Mouse (Mus musculus): ENCODE results near the gene Hoxd13. TPM values are rescaled to one million over a fixed set of nuclear protein-coding genes. Genes with fewer than 3 reads are reported as not detected.

Gene Hoxd13
- polyA plus RNA-seq, 1 experiment from 2014 or later = not detected

DNA sequence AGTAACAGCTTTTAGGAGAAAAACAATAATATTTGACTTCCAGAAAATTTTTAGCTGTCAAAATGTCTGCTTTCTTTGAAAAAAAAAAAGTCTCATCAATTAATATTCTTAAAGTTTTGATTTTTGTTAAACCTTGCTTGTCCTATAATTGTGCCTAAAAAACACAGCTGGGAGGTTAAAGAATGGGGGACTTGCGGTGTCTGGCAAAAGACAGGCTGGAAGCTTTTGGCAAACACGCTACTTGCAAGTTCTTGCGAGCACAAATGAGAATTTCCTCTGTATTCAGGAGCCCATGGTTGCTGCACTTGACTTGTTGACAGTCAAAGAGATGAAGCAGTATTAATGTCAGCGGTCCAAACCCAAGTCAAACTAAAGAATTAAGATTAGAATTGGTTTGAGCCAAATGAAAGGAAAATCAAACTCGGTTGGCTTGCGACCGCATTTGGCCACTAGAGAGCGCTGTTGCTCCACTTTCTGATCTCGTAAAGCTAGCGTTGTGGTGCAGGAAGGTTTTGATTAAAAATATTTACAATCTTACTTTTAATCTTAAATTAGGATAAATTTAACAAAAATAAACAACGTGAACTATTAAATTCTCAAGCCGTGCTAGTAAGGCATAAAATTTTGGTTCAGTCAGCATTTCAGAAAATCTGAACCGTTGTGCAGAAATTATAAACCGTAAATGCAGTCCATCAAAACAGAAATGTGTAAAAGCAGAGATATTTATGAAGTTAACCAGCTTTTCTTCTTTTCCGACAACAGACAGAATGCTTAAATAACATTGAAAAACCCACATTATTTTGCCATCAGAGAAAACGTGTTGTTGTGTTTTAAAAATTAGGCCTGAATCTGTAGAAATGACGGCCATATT, 34.1 kb downstream of the Hoxd13 start:
- ATAC-seq (replicated peaks) = no peak
- Histone ChIP-seq H3K4me2 (replicated peaks) (no peak overlapping the region), H3K27ac (replicated peaks) (no peak overlapping the region), H3K9me3 (no peaks in the 10 kb centered on the region), H3K4me3 (no peak overlapping the region), H3K36me3 (no peaks in the 10 kb centered on the region), H3K27me3 (peaks cover 92% of the 10 kb centered on the region), H3K9ac (replicated peaks) (no peak overlapping the region), H3K4me1 (peaks cover 26% of the 10 kb centered on the region)
- 10% methylated on average over 17 of the region's 17 CpGs for WGBS

DNA sequence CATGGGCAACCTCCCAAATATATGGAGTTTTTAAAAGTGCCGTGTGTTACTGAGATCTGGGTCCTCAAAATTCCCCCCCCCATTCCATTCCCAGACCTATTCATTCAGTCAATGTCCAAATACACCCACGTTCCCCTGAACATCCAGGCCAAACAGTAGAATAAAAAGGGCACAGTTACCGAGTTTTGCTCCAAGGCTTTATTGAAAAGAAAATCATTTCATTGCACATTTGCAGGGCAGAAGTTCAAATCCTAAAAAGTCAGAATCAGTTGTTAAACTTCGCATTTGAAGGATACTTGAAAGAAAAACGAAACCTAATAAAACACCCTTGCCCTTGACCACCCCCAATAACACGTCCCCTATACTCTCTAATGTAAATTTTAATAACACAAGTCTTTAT, 34.7 kb downstream of the Hoxd13 start:
- peaks cover 92% of the 10 kb centered on the region for H3K27me3 ChIP-seq
- peaks cover 21% of the 10 kb centered on the region for H3K4me1 ChIP-seq
- no peak overlapping the region for H3K4me2 ChIP-seq (replicated peaks)
- H3K9ac ChIP-seq (replicated peaks) = no peak overlapping the region
- 12% methylated on average over 6 of the region's 6 CpGs for WGBS
- H3K36me3 ChIP-seq = no peaks in the 10 kb centered on the region
- no peak for ATAC-seq (replicated peaks)
- no peaks in the 10 kb centered on the region for H3K9me3 ChIP-seq
- H3K4me3 ChIP-seq = no peak overlapping the region
- H3K27ac ChIP-seq (replicated peaks) = no peak overlapping the region

DNA sequence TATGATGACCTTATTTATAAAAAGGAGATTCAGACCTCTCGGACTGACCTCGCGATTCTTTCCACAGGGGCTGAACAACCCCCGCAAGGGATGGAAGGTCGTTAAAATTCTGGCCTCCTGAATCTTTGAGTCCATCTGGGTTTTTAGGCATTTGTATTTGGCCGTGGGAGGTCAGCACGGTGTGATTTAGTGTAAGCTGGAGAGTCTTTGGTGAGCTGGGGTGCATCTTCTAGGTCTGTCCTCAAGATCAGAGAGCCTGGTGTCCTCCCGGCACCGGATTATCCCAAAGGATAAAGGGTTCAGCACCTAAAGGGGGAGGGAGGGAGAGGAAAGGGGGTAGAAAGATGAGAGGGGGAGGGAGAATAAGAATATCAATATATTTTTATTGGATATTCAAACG, 35.2 kb downstream of the Hoxd13 start:
- no peak for ATAC-seq (replicated peaks)
- Histone ChIP-seq H3K27me3 (peaks cover 93% of the 10 kb centered on the region), H3K36me3 (no peaks in the 10 kb centered on the region), H3K4me1 (peaks cover 16% of the 10 kb centered on the region), H3K27ac (replicated peaks) (no peak overlapping the region), H3K4me2 (replicated peaks) (no peak overlapping the region), H3K9me3 (no peaks in the 10 kb centered on the region), H3K9ac (replicated peaks) (no peak overlapping the region), H3K4me3 (no peak overlapping the region)
- WGBS = 3% methylated on average over 10 of the region's 10 CpGs

DNA sequence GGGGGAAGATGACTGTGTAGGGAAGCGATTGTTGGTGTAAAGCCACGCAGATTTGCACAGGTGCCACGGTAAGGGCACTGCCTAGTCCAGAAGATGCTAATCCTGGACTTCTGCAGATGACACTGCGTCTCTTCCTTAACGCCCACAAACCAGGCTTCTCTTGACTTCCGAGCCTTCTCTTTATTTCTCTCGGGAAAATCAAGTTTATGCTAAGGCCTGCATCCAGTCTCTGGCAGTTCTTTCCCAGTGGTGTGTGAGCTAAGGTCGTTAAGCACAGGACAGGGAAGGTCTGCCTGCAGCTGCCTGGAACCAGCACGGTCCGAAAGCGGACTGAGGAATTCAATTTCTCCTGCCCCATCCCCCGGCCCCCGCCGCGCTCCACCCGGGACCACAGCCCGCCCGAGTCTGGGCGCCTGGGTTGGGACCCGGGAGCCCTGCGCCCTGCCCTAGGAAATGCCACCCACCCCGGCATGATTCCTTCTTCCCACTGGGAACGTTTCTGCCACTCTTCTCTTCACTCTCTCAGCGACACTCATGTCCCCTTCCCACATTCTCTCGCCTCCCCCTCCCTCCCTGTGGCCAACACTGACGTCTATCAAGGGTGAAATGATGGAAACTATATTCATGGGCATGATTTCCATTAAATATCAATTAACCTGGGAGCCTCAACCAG, 35.7 kb downstream of the Hoxd13 start:
- no peaks in the 10 kb centered on the region for H3K9me3 ChIP-seq
- H3K27ac ChIP-seq (replicated peaks) = no peak overlapping the region
- H3K4me2 ChIP-seq (replicated peaks) = no peak overlapping the region
- no peaks in the 10 kb centered on the region for H3K36me3 ChIP-seq
- no peak overlapping the region for H3K9ac ChIP-seq (replicated peaks)
- 0 out of 2 replicates have a peak, but pooled peaks have one; percentile 16 for ATAC-seq (replicated peaks)
- H3K4me1 ChIP-seq = peaks cover 14% of the 10 kb centered on the region
- 2% methylated on average over 26 of the region's 26 CpGs for WGBS
- H3K4me3 ChIP-seq = no peak overlapping the region
- H3K27me3 ChIP-seq = peaks cover 94% of the 10 kb centered on the region

DNA sequence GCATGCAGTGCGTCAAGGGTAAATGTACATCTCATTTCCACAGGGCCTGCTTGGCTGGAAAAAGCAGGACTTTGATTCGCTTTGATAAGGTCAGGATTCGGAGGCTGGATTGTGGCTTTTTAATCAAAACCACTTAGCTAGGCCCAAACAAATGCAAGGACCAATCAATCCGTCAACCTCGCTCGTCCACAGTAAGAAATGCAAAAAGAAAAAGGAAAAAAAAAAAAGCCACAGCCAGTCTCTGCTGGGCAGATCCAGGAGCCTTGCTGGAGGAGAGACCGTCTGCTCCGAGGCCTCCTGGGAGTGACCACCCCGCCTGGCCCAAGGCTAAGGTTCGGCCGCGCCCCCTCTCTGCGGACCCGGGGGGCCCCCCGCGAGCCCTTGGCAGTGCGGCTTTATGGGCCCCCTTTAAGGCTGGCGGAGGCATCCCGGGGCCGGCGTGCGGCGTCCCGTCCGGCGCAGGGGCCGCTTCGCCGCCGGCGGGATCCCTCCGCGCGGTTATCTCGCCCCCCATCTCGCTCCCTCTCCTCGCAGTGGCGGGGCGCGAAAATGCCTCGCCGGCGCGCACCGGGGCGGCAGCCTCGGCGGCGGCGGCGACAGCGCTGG, 36.4 kb downstream of the Hoxd13 start, which contains the start of gene Hoxd8:
Hoxd8 (plus strand) TSS at position 223 of the 606 bp plus-strand sequence.
- Histone ChIP-seq H3K27ac (replicated peaks) (no peak within 1 kb of the TSS), H3K4me2 (replicated peaks) (peak within 1 kb of the TSS; percentile 45), H3K36me3 (no peaks in the 10 kb centered on the region), H3K4me1 (peaks cover 14% of the 10 kb centered on the region), H3K9ac (replicated peaks) (no peak within 1 kb of the TSS), H3K9me3 (no peaks in the 10 kb centered on the region), H3K4me3 (peak within 1 kb of the TSS; percentile 32), H3K27me3 (peaks cover 94% of the 10 kb centered on the region)
- under 1% methylated on average over 41 of the region's 52 CpGs for WGBS
- no peak for ATAC-seq (replicated peaks)

GRCm38 (mm10) chr2:74704999-74705466, 36.9 kb downstream of the Hoxd13 start:
- WGBS = under 1% methylated on average over 59 of the region's 66 CpGs
- Histone ChIP-seq H3K27me3 (peaks cover 94% of the 10 kb centered on the region), H3K9ac (replicated peaks) (no peak overlapping the region), H3K27ac (replicated peaks) (no peak overlapping the region), H3K4me2 (replicated peaks) (peak overlapping the region; percentile 45), H3K4me1 (peaks cover 14% of the 10 kb centered on the region), H3K9me3 (no peaks in the 10 kb centered on the region), H3K4me3 (peak overlapping the region; percentile 32), H3K36me3 (no peaks in the 10 kb centered on the region)
- no peak; the same call in 1 of the 2 replicates for ATAC-seq (replicated peaks)

GRCm38 (mm10) chr2:74705467-74706089, 37.5 kb downstream of the Hoxd13 start:
- Histone ChIP-seq H3K4me1 (peaks cover 14% of the 10 kb centered on the region), H3K27ac (replicated peaks) (no peak overlapping the region), H3K9me3 (no peaks in the 10 kb centered on the region), H3K9ac (replicated peaks) (no peak overlapping the region), H3K36me3 (no peaks in the 10 kb centered on the region), H3K4me3 (peak overlapping the region; percentile 32), H3K27me3 (peaks cover 94% of the 10 kb centered on the region), H3K4me2 (replicated peaks) (peak overlapping the region; percentile 45)
- under 1% methylated on average over 64 of the region's 85 CpGs for WGBS
- no peak; the same call in 1 of the 2 replicates for ATAC-seq (replicated peaks)

DNA sequence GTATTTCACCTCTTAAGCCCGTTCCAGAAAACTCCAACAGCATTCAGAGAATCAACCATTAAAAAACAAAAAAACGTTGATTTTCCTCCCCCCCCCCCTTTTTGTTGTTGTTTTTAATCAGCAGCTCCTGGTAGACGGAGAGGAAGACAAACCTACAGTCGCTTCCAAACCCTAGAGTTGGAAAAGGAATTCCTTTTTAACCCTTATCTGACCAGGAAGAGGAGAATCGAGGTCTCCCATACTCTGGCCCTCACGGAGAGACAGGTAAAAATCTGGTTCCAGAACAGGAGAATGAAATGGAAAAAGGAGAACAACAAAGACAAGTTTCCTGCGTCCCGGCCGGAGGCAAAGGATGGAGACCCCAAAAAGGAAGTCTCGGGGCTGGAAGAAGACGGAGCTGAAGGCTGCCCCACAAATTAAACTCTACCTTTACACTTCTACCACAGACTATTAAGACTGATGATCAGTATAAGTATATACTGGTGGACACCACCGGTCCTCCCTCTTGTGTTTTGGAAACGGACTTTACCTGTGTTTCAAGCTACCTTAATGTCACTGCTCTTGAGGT, 38.4 kb downstream of the Hoxd13 start:
- no peak overlapping the region for H3K27ac ChIP-seq (replicated peaks)
- no peaks in the 10 kb centered on the region for H3K36me3 ChIP-seq
- no peak overlapping the region for H3K4me2 ChIP-seq (replicated peaks)
- H3K27me3 ChIP-seq = peaks cover 93% of the 10 kb centered on the region
- no peaks in the 10 kb centered on the region for H3K9me3 ChIP-seq
- no peak overlapping the region for H3K4me3 ChIP-seq
- 1% methylated on average over 13 of the region's 13 CpGs for WGBS
- peaks cover 14% of the 10 kb centered on the region for H3K4me1 ChIP-seq
- no peak overlapping the region for H3K9ac ChIP-seq (replicated peaks)
- no peak for ATAC-seq (replicated peaks)

GRCm38 (mm10) chr2:74707599-74707998, 39.5 kb downstream of the Hoxd13 start:
- Histone ChIP-seq H3K9me3 (no peaks in the 10 kb centered on the region), H3K36me3 (no peaks in the 10 kb centered on the region), H3K27ac (replicated peaks) (no peak overlapping the region), H3K4me1 (peaks cover 21% of the 10 kb centered on the region), H3K27me3 (peaks cover 94% of the 10 kb centered on the region), H3K4me2 (replicated peaks) (no peak overlapping the region), H3K4me3 (no peak overlapping the region), H3K9ac (replicated peaks) (no peak overlapping the region)
- ATAC-seq (replicated peaks) = no peak
- 7% methylated on average over 7 of the region's 7 CpGs for WGBS

DNA sequence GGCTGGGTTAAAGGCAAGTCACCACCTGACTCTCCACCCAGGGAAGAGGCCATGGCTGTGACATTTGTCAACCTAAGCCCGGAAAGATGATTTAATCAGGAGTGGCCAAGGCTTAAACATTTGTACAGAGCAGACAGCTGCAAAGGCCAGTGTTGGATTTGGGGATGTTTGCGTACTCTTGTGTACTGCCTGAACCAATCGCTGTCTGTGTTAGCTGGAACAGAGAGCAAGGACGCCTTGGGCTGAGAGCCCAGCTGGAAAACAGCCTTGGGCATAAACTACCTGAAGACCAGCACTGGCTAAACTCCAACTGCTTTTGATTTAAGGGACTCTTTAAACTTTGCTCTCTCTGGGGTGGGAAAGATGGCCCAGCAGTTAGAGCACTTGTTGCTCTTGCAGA, 40.6 kb downstream of the Hoxd13 start:
- 2% methylated on average over 4 of the region's 4 CpGs for WGBS
- Histone ChIP-seq H3K27me3 (peaks cover 95% of the 10 kb centered on the region), H3K4me1 (peaks cover 21% of the 10 kb centered on the region), H3K4me3 (no peak overlapping the region), H3K27ac (replicated peaks) (no peak overlapping the region), H3K9me3 (no peaks in the 10 kb centered on the region), H3K9ac (replicated peaks) (no peak overlapping the region), H3K4me2 (replicated peaks) (no peak overlapping the region), H3K36me3 (no peaks in the 10 kb centered on the region)
- no peak for ATAC-seq (replicated peaks)
